Mouse (Mus musculus) liver, adult 2 months (tissue): ENCODE results near the gene Olfr313.

Experiments used
- CTCF ChIP-seq: fragments of 200-500 bp; IDR thresholded peaks from 2 replicates; pipeline ENCODE4 v1.5.1; 2011; ENCODE audit warnings: low read depth, low read length, control low read depth
- POLR2A ChIP-seq: fragments of 200-500 bp; IDR thresholded peaks from 2 replicates; pipeline ENCODE4 v1.6.1; 2011; ENCODE audit warnings: low read length, control low read depth; ENCODE audit not compliant: insufficient read depth; ENCODE audit errors: extremely low read depth

DNA sequence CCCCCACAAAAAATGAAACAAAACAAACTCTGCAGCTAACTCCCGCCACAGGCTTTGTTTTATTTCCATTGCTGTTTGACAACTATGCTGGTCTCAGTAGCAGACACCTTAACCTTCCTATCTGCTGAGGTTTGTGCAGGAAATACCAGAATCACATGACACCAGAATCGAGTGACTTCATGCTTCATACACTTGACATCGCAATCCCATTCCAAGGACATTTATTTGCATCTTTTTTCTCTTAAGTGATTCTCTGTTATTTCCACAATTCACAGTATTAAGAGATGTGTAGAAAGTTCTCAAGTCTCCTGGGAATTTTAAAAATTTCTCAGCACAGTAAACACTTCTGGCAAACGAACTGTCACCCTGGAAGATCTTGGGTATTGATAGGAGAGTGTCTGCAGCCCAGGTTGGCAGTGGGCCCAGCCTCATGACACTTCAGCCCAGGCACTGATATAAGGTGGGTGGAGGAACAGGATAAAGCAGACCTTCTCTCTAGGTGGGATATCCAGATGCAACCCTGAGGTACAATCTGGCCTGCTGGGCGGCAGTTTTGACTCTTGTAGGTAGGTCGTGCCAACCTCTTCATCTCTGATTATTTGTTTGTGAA is 32.2 kb upstream of the Olfr313 start, which contains the start of gene Olfr314:
- TF ChIP-seq POLR2A (no peak), CTCF (no peak)
